Mouse (Mus musculus) ES-Bruce4 (cell line): ENCODE measurements around the gene Gm1113. TPM values are rescaled to one million over a fixed set of nuclear protein-coding genes. Genes with fewer than 3 reads are reported as not detected.

Experiments
- H3K27ac ChIP-seq: 2 replicates; pipeline ENCODE4 v1.5.1; 2012; ENCODE audit warnings: low read length, inconsistent platforms; ENCODE audit not compliant: insufficient read depth
- H3K27me3 ChIP-seq: 2 replicates; pipeline ENCODE4 v1.6.1; 2012; ENCODE audit warnings: mild to moderate bottlenecking, low read length, inconsistent platforms; ENCODE audit not compliant: control insufficient read depth, poor library complexity, insufficient read depth, severe bottlenecking
- H3K36me3 ChIP-seq: 2 replicates; pipeline ENCODE4 v1.6.1; 2012; ENCODE audit warnings: inconsistent platforms, mild to moderate bottlenecking, low read length, moderate library complexity; ENCODE audit not compliant: control insufficient read depth, poor library complexity, insufficient read depth, severe bottlenecking
- H3K4me1 ChIP-seq: one replicate; pipeline ENCODE4 v1.8.1; 2011; ENCODE audit warnings: low read length; ENCODE audit not compliant: control insufficient read depth, insufficient read depth
- H3K4me3 ChIP-seq: 2 replicates; pipeline ENCODE4 v1.5.1; 2011; ENCODE audit warnings: low read depth, mild to moderate bottlenecking, low read length
- H3K9ac ChIP-seq: 2 replicates; pipeline ENCODE4 v1.6.1; 2012; ENCODE audit warnings: low read depth, mild to moderate bottlenecking, inconsistent platforms; ENCODE audit not compliant: poor library complexity, severe bottlenecking
- H3K9me3 ChIP-seq: replicated peaks from 2 replicates; pipeline ENCODE4 v1.6.1; 2012; ENCODE audit warnings: mild to moderate bottlenecking, low read length, inconsistent platforms; ENCODE audit not compliant: control insufficient read depth, poor library complexity, insufficient read depth, severe bottlenecking
- CTCF ChIP-seq: IDR thresholded peaks from one replicate; pipeline ENCODE4 v1.8.1; 2011; ENCODE audit warnings: low read depth, low read length
- EP300 ChIP-seq: IDR thresholded peaks from 2 replicates; pipeline ENCODE4 v1.6.1; 2011; ENCODE audit warnings: low read depth, low read length; ENCODE audit not compliant: insufficient read depth
- POLR2A ChIP-seq: IDR thresholded peaks from one replicate; pipeline ENCODE4 v1.8.1; 2011; ENCODE audit warnings: low read length; ENCODE audit not compliant: insufficient read depth
- polyA plus RNA-seq: library from polyadenylated mRNA; stranded (reverse); fragments of >200 nt; gene quantifications from 2 replicates; pipeline ENCODE4 v1.2.4, GENCODE M21; 2011; ENCODE audit warnings: low read depth; ENCODE audit not compliant: missing spikeins, insufficient read depth, insufficient read length

The Gm1113 gene
- polyA plus RNA-seq, 1 experiment = not detected

DNA sequence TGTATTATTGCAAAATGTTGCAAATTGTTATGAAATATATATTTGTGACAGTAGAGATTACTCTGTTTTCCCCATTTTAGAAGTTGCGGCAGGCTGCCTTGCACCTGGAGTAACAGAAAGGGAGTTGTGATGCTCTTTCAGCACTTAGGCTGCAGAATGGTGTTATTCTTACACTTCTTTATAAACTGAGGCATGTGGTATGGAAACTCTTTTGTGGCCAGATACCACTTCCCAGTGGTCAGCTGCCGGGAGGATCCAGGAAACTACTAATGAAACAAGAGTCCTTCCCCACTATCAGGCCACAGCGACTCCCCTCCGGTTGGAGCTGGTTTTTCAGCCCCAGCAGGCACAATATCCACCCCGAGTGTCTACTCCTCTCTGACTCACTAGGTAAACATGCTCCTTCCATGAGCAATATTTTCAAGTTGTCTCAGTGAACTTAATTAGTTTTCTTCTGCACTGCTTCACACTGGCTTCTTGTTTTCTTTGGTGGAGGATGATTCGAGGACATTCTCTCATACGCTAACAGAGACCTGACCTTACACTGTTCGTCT is 50.7 kb downstream of the Gm1113 start:
- H3K36me3 ChIP-seq = no peaks in the 10 kb centered on the region
- no peak overlapping the region for H3K27ac ChIP-seq
- peaks cover 1% of the 10 kb centered on the region for H3K4me1 ChIP-seq
- H3K4me3 ChIP-seq = no peak overlapping the region
- H3K9ac ChIP-seq = no peak overlapping the region
- H3K27me3 ChIP-seq = no peaks in the 10 kb centered on the region
- TF ChIP-seq POLR2A (no peak), CTCF (no peak), EP300 (no peak)
- no peaks in the 10 kb centered on the region for H3K9me3 ChIP-seq

DNA sequence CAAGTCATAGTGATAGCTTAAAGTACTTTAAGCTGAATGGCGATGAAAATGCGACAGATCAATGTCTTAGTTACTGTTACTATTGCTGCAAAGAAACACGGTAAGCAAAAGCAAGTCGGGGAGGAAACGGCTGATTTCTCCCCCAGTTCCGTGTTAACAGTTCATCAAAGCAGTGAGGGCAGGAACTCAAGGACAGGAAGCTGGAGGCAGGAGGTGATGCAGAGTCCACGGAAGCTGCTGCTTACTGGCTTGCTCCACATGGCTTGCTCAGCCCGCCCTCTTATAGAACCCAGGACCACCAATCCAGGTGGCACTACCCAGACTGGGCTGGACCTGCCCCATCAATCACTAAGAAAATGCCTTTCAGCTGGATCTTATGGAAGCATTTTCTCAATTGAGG is 58.5 kb downstream of the Gm1113 start:
- Histone ChIP-seq H3K9me3 (no peaks in the 10 kb centered on the region), H3K4me1 (no peaks in the 10 kb centered on the region), H3K4me3 (no peak overlapping the region), H3K27me3 (no peaks in the 10 kb centered on the region), H3K36me3 (no peaks in the 10 kb centered on the region), H3K27ac (no peak overlapping the region), H3K9ac (no peak overlapping the region)
- TF ChIP-seq POLR2A (no peak), CTCF (no peak), EP300 (no peak)

Other genes starting within 250 kb of the Gm1113 start
- 22.9 and 31.1 TPM in 2 replicates for gene Cdon, start 97.1 kb downstream of the Gm1113 start, polyA plus RNA-seq
- gene Ddx25, start 40.3 kb upstream of the Gm1113 start, polyA plus RNA-seq = 2.2 and 2.4 TPM in 2 replicates
- gene Pus3, start 40.3 kb upstream of the Gm1113 start, polyA plus RNA-seq = 16.3 and 20.3 TPM in 2 replicates
- 1.7 TPM in 2 replicates for gene Pate2, start 52.0 kb upstream of the Gm1113 start, polyA plus RNA-seq
- gene Hyls1, start 52.1 kb upstream of the Gm1113 start, polyA plus RNA-seq = 26.1 and 29.5 TPM in 2 replicates
- gene Pate4, start 93.7 kb upstream of the Gm1113 start, polyA plus RNA-seq = not detected in 2 replicates
- not detected in 2 replicates for gene Pate3, start 129.9 kb upstream of the Gm1113 start, polyA plus RNA-seq
- not detected in 2 replicates for gene Pate1, start 169.1 kb upstream of the Gm1113 start, polyA plus RNA-seq
- not detected in 2 replicates for gene Gm17677, start 222.8 kb upstream of the Gm1113 start, polyA plus RNA-seq